Mouse (Mus musculus): ENCODE measurements around the gene Naaladl1.
A peak's percentile ranks its signal among the peaks of the same experiment; 100 is the strongest.
"Not testable (repeated sequence)": the region's sequence is repeated elsewhere in the genome, so short reads cannot be mapped to it uniquely, and the experiment has no call there.

Naaladl1 gene

DNA sequence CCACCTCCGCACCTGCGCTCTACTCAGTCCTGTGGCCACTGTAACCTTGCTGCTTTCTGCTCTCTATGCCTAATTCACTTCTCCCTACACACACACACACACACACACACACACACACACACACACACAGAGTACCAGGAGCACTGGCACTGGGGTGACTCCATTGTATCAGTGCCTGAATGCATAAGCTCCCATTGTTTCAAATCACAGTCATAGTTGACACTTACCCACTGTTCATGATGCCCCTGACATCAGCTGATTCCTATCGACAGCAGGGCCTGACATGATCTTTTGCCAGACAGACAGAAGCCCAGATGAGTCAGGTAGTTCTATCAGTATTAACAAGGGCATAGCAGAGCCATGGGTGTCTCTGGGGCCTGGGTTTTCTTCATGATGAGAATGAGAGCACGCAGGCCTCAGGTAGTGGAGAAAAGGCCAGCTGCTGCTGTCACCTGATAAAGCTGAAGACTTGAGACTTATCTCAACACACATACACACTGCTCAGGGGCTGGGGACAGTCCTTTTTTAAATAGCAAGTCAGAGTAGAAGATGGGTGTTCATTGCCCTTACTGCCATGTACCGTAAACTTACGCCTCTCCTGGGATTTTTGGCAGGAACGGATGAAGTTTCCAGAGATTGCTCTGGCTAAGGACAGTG lies 26.7 kb downstream of the Naaladl1 start:
- DNase-seq: no peak

DNA sequence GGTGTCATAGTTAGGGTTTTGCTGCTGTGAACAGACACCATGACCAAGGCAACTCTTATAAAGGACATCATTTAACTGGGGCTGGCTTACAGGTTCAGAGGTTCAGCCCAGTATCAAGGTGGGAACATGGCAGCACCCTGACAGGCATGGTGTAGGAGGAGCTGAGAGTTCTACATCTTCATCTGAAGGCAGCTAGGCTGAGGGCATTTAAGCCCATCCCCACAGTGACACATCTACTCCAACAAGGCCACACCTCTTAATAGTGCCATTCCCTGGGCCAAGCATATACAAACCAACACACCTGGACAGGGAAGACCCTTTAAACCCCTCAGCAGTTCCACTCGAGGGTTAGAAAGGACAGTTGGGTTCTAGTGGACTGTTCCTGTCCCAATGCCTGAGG lies 27.6 kb downstream of the Naaladl1 start:
- not testable (repeated sequence) for DNase-seq

DNA sequence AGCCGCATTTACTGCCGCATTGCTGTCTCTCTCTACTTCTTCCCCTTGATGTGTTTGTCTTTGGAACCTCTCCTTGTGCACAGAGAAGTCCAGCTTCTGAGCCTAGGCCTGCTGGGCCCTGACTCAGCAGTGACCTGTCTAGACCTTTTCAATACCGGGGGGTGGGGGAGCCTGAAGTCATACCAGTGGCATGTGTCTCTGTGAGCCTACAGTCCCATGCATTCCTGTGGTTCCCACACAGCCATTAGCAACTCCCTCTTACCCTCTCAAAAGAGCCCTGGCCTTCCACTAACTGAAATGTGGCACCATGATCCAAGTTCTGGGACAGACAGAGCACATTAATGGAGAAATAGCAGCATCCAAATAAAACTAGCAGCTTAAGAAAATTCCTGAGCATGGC lies 30.8 kb downstream of the Naaladl1 start:
- no peak for DNase-seq

DNA sequence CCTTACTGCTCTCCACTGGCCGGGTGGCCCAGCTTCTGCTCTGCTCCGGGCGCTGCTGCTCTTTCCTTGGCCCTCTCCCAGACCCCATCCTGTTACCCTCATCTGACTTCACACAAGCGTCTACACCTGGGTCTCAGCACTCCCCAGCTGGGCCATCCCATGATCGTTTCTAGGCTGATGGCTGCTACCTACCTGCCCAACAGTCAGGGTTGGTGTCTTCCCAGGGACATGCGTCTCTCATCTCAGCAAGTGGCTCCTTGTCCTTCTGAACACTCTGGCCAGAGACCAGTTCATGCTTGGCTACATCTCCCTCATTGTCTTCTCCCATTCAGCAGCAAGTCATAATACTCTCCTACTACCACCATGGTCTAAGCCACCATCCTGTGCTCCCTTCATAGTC lies 34.1 kb downstream of the Naaladl1 start:
- peak in 1 of 2 experiments; percentile 50 for DNase-seq

DNA sequence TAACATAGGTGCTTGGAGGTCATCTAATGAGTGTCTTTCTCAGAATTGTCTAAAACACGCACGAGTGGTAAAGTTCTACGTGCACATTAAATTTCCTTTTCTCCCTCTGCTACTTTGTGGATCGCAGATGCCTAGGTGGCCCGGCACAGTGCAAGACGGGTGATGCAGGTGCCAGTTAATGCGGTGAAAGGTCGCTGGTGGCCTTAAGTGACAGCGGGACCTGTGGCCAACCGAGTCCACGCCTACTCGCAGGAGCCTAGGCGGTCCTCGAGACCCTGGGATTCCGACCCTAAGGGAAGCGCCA lies 34.7 kb downstream of the Naaladl1 start:
- no peak for DNase-seq

DNA sequence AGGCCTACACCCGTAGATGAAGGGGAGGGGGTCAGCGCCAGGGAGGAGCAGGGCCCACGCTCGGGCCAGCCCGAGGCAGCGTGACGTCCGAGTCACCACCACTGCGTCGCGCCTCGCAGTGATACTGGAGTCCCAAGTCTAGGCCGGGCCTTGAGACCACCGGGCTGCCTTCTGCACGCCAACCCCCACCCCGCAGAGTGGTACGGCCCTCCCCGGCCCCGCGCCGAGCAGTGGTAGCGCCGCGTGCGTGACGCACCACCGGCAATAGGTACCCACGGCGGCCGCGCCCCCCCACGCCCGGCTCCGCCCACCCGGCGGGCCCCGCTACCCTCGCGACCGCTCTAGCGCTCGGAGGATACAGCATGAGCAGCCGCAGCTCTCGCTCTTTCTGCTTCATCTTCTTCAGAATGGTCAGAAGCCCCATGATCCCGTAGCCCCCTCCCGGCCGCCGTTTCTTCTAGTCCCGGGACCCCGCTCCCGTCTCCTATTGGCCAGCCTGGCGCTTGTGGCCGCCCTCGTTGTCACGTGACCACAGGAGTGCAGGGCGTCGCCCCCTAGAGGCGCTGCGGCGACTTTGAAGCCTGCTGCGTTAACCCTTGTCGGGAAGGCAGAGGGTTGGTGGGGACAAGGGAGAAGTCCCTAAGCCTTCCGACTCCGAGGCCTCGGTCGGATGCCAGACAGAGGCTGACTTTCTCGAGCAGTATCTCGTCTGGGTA lies 35.3 kb downstream of the Naaladl1 start, which contains the start of gene Batf2:
Gene Batf2 (plus strand): TSS at position 306 of the 716 bp plus-strand sequence.
- peak; percentile 90 to 92 for DNase-seq

DNA sequence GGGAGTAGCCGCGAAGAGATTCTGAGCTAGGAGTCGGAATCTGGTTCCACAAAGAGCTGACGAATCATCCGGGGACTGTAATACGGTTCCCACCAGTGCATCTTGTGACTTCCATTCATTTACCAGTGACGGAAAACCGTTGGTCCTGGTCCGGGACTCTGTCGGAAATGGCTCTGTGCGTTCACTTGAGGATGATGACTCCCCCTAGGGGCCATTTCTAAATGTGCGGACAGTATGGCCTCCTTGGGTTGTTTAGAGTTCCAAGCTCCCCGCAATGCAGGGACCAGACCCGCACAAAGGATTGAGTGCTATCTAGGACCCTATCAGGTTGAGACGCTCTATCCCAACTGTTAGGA lies 35.8 kb downstream of the Naaladl1 start, which contains the start of gene Arl2:
Gene Arl2 (minus strand): TSS at position 155 of the 356 bp plus-strand sequence.
- DNase-seq: peak; percentile 85 to 87

DNA sequence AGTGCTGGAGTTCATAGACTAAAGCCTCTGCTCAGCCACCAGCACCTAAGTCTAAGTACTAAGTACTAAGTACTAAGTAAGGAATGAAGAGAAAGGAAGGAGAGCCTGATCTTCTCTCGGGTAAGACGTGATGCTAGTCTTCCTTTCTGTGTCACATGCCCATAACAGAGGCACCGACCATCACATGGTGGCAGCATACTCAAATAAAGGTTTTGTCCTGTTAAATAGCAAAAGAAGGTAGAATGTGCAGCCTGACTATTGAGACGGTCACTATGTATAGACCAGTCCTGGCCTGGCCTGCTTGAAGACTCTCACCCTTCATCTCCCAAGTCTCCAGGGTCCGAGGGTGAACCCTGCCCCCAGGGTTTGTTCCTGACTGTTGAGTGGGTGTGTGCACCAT lies 39.3 kb downstream of the Naaladl1 start:
- no peak for DNase-seq

DNA sequence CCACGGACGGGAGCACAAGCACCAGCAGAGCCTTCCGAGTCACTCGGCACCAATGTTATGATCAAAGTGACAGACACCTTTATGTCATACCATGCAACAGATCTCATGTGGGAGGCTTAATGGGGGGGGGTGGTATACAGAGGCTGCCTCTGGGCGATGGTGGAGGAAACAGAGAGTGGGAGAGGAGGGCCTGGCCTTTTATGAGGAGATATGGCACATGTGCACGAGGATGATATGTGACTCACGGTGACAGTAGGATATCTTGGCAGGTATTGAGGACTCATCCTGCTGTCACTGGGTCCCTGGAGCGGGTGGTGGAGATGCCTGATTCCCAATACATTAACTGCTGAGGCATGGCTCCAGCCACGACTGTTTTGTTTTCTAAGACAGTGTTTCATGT lies 49.6 kb downstream of the Naaladl1 start:
- no peak for DNase-seq

DNA sequence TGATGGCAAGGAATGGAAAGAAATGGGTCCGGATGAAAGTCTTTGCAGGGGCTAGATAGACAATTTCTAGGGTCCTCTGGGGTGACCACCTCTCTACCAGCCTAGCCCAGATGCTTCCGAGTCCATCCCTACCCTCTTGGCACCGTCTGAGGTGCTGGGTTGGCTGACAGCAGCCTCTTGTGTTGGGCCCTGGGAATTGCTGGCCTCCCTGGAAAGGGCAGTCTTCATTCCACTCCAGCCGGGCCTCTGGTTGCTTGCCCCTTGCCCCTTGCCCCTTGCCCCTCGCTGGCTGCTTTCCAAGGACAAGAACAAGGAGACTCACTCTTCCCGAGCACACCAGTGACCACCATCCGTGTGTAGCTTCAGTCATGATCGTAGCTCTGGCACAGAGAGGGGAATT lies 50.8 kb downstream of the Naaladl1 start:
- no peak for DNase-seq

DNA sequence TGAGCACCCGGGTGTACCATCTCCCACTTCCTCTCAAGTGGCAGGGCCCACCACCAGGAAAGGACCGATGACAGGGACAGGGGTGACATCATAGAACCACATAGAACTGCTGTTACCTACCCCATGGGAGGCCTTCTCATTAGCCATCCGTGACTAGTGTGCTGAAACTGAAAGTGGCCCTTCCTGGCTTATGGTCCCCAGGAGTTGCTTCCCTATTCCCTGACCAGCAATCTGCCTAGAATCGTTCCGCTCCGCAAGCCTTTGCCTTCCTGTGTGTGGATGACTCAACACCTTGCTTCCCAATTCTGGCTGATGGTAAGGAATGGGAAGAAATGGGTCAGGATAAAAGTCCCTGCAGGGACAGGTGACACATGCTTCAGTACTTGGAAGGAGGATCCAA lies 51.6 kb downstream of the Naaladl1 start:
- peak; percentile 36 to 53 for DNase-seq

DNA sequence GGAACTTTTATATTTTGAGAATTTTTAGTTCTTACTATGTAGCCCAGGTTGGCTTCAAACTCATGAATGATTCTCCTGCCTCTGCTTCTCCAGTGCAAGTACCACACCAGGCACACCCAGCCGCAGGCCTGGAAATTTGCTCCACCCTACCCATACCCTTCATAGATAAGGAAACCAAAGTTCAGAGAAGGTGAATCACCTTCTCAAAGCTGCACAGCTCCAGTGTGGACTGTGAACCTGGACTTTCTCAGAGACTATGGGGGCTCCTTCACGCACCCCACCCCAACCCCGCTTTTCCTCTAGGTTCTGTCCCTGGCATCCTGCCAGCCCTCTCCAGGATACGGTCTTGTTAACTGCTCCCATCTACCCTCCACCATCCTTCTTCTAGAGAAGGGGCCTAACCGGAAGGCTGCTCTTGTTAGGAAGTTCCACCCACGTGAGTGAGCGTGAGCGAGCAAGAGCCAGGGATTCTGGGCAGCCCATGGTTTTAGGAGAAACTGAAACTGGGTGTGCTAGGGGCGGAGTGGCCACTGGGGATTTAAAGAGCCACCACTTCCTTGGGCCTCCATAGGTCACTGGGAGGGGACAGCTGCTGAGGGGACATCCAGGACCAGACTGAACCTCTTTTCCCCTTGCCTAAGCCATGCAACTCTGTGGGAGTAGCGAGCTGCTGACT lies 58.4 kb downstream of the Naaladl1 start:
- no peak for DNase-seq
